Mouse (Mus musculus): ENCODE measurements at regions not wholly inside any gene's neighbourhood (a gene's known extent, or its start where the extent isn't known, plus 50 kb on each side); places are given as distances from the start of the nearest gene placed in this dataset.
"Not testable (repeated sequence)": the region's sequence is repeated elsewhere in the genome, so short reads cannot be mapped to it uniquely, and the experiment has no call there.

DNA sequence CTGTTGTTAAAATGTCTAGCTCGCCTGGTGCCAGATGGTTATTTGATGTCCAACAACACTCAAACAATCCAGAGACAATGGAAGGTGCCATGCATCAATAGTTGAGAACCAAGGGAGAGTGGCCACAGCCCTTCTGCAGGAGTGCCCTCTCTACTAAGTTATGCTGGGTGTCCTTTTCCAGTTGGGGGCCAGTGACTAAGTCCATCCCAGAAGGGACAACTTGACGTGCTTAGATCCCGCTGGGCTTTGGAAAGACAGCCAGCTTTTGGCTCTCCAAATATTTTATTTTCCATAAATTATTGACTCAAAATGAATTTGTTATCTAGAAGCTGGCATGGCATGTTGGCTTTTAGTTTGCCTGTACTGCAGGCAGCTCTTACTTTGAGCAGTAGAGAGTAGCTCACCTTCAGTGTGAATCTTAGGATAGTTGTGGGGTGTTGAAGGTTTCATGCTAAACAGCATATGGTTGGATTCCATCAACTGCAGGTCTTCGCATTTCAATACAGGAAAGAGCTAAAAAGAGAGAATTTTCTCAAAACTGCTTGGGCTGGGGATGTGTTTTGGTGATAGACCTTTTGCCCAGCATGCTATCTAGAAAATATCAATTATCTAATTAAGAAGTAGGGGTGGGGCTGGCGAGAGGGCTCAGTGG is 120.8 kb upstream of the Cpsf6 start:
- no peak for DNase-seq (ENCODE audit: low read depth, low spot score)

- no peak for DNase-seq (ENCODE audit: low read depth, low spot score)
Observed at GRCm38 (mm10) chr10:117499864-117500453, 120.1 kb upstream of the Cpsf6 start.

- no peak for DNase-seq (ENCODE audit: low read depth, low spot score)
Observed at GRCm38 (mm10) chr10:117499177-117499863, 119.5 kb upstream of the Cpsf6 start.

DNA sequence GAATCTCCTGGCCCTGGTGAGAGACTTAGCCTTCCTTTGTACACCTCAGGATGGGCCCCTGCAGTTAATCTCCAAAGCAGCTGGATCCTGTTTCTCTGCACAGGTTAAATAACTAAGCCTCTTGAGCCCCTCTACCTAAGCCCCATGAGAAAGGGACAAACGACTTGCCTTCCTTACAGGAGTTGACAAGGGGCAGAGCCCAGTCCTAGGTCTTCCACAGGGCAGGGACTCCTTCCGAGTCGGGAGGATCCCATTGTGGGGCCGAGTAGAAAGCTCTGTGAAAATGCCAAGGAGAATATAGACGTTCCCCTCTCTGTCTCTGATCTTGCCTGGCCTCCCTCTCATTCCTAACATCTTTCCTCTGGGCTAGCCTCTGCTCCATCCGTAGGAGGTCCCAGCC is 118.7 kb upstream of the Cpsf6 start:
- DNase-seq (ENCODE audit: low read depth, low spot score): no peak

GRCm38 (mm10) chr10:117497565-117498256 is 117.9 kb upstream of the Cpsf6 start:
- DNase-seq (ENCODE audit: low read depth, low spot score): no peak

GRCm38 (mm10) chr10:117497082-117497481 is 117.3 kb upstream of the Cpsf6 start:
- not testable (repeated sequence) for DNase-seq (ENCODE audit: low read depth, low spot score)

DNA sequence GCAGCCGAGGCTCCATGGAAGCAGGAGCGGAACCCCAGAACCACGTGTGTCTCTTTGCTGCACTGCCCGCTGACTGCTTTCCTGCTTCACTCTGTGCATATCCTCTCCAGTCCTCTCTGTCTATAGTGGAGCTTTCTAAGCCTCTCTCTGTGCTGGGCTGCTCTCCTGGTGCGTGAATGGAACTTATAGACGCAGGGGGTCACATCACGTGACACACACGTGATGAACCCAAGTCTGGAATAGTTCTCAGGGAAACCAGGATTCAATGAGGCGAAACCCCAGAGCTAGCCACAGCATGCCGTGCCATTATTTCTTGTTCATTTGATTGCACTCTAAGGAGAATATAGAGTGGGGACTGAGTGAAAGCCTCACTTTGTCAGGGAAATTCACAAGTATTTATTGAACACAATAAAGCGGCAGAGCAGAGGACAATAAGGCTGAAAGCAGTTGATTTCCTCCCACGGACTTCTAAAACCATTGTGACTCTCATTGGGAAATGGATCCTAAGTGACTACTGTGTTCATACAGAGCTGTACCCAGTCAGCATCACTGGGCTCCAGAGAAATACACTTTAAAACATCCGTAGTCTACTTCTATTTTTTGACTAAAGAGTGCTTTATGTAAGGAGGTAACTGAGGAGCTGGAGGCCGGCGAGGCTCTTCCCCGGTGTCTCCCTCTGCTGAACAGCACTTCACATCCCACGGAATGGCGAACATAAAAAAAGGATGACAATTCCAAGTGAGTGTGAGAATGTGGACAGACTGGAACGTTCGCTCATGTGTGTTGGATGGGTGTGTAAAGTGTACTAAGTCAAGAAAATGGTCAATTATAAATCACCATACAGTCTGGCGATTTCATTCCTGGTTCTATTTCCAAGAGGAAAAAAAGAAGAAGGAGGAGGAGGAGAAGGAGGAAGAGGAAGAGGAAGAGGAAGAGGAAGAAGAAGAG is 116.5 kb upstream of the Cpsf6 start:
- DNase-seq (ENCODE audit: low read depth, low spot score): no peak

DNA sequence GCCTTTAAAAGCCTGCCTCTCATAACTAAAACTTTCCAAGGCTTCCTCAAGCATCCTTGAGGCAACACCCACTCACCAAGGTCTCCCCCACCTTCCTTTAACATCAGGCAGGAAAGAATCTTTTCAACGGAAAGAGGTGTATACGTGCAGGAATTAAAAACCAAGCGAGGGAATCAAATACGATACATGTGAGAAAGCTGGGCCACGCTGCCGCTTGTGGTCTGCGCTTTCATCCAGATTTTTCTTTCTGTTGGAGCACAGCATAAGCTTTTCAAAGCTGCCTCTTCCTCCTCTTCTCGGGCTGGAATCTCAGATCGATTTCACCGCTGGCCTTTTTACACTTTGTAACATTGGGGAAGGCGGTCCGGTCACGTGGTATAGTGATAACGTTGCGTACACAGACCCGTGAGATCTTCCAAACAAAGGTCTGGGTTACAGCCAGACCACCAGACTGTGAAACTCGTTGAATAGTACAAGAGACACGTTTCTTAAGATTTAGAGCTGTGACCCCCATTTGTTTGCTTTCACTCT is 114.4 kb upstream of the Cpsf6 start:
- no peak for DNase-seq (ENCODE audit: low read depth, low spot score)

DNA sequence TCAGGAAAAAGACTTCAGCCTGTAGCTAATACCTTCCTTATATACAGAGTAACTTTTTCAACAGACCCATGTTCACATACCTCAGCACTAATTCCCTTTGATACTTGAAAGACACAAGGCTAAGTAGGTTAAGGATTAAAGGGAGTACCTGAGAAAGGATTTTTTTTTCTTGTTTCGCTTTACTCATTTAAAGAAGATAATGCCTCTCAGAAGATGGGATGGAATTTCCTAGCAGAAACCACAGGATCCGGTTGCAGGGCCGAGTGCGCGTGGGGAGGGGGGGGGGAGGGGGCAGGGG is 114.0 kb upstream of the Cpsf6 start:
- no peak for DNase-seq (ENCODE audit: low read depth, low spot score)

- DNase-seq (ENCODE audit: low read depth, low spot score): no peak
Observed at GRCm38 (mm10) chr10:117493091-117493823, 113.4 kb upstream of the Cpsf6 start.

DNA sequence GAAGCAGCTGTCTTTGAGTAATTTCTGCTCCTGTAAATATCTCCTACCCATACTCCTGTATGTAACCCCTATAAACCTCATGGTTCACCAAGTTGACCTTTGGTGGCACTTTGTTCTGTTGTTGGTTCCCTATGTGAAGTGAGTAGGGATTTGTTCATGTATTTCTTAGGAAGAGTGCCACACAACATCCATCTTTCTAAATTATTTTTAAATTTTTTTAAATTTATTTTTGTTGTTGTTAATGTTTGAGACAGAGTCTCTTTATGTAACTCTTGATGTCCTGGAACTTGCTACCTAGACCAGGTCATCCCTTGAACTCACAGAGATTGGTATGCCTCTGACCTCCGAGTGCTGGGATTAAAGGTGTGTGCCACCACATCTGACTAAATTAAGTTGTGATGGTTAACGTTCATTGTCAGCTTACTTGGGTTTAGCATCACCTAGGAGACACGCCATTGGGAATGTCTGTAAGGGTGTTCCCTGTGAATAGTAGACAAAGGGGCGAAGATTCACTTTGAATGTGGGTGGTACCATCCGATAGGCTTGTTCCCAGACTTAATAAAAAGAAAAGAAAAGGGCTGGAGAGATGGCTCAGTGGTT is 112.7 kb upstream of the Cpsf6 start:
- no peak for DNase-seq (ENCODE audit: low read depth, low spot score)

GRCm38 (mm10) chr10:117491711-117492110 is 111.9 kb upstream of the Cpsf6 start:
- DNase-seq (ENCODE audit: low read depth, low spot score): no peak

DNA sequence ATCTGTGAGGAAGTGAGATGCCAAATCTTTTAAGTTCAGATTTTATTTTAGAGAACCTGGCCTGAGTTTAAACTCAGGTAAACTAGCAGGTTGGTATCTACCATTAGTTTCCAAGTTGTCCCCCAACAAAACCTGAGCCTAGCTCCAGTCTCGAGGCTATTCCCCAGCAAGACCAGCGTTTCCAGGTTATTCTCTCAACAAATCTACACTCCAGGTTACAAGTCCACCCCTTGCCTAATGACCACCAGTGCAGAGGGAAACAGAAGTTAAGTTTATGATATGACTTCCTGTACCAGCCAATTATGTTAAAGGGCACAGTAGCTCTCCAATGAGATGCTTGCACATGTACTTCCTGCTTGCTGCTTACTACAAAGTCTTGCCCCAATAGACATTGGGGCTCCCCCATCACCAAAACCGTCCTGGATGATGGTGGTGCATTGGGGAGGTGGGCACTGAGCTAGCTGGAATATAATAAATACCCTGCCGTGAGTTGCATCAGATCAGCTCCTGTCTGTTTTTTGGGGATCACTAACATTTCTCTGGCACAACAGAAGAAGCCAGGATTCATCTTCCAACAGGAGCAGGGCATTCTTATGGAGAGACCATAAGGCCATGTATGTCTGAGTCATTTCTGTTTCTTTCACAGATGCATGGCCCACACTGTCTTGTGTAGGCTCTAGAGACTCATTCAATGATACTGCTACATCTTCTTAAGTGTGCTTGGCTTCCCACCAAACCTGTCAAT is 111.2 kb upstream of the Cpsf6 start:
- DNase-seq (ENCODE audit: low read depth, low spot score): no peak

DNA sequence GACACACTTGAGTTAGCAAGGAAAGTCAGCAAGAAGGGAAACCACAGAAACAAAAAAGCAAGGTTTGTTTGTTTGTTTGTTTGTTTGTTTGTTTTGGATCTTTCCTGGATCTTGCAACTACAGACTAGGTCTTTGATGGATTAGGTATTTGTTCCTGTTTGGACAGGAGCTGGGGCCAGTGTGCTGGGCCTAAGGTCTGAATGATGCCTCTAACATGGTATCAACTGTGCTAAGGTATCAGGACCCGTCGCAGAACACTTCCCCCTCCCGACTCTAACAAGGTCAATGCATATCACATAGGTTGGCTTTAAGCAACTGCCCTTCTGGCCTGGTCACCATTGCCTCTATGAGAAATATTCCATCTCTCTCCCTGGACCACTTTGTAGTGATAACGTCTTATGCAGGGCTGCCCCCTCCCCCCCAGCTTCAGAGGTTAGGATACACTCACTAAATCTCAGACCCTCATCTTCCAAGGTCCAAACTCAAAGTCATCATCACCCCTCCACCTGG is 103.3 kb upstream of the Cpsf6 start:
- DNase-seq (ENCODE audit: low read depth, low spot score): no peak

GRCm38 (mm10) chr10:117482361-117482760 is 102.5 kb upstream of the Cpsf6 start:
- no peak for DNase-seq (ENCODE audit: low read depth, low spot score)

DNA sequence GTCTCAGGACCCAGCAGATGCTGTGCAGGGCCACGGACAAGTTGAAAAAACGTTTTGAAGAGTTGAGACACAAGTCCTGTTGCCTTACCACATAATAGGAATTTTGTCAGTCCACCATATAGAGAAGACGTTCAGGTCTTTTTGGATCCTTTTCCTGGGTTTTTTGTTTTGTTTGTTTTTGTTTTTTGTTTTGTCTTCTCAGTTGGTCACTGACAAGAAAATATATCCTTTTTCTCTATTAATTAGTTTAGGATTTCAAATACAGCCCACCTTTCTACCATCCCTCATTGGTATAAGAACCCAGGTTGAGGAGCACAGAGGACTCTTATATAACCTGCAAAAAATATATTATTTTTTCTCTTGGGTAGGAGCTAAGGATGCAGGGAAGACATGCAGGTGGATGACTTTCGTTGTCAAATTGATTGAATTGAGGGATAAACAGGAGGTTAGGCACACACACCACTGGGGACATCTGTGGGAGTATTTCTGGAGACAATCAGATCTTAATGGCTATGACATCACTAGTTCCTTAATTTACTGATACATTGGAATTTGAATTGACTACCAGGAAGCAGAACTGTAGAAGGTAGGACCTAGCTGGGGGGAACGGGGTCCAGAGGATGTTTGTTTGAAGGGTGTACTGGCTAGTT is 101.7 kb upstream of the Cpsf6 start:
- DNase-seq (ENCODE audit: low read depth, low spot score): no peak

GRCm38 (mm10) chr10:117480456-117480850 is 100.6 kb upstream of the Cpsf6 start:
- DNase-seq (ENCODE audit: low read depth, low spot score): no peak

DNA sequence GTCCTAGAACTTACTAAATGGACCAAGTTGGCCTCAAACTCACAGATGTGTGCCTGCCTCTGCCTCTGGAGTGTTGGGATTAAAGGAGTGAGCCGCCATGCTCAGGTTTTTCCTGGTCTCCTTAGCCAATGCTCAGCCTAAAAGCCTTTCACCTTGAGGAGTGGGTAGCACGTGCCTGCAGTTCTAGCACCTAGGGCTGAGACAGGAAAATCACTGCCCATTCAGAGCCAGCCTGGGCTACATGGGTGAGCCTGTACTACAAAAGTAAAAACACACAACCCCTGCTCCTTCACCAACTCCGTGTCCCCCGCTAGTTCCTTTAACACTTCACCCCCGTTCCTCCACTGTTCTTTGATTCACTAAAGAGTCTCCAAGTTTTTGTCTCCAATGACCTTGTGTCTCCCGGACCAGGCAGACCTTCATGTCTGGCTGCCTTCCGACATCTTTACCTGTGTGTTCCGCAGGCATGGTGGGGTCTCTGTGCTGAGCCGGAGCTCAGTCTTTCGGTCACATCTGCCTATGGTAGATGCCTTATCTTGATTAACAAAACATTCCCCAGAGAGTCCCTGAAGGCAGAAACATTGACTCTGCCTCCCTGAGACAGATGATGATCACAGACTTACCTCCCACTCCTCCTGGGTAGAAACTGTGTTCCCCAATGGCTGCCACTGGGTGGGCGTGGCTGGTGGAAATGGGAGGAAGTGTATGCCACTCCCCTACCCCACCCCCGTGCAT is 100.1 kb upstream of the Cpsf6 start:
- DNase-seq (ENCODE audit: low read depth, low spot score): no peak

Measured in telencephalon, adult 2 months (tissue).